Mouse (Mus musculus): ENCODE measurements around the gene Vps13d.
A peak's percentile ranks its signal among the peaks of the same experiment; 100 is the strongest.

Vps13d gene

DNA sequence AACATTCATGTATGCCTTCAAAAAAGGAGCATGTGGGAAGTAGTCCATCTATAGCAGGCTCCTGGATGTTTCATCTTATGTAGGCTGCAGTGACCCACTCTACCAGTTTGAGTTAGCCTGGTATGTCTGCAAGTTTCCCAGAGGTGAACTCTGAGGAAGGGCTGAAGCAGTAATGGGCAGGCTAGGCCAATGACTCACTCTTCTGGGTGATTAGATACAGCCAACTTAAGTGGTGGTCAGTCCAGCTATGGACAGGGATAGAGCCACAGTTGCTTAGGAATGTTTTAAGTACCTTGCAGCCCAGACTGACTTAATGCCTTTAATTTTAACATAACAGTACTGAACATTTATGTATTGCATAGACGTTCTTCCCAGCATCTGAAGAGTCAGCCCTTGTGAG is 192.1 kb downstream of the Vps13d start:
- no peak for DNase-seq (ENCODE audit: low spot score)

DNA sequence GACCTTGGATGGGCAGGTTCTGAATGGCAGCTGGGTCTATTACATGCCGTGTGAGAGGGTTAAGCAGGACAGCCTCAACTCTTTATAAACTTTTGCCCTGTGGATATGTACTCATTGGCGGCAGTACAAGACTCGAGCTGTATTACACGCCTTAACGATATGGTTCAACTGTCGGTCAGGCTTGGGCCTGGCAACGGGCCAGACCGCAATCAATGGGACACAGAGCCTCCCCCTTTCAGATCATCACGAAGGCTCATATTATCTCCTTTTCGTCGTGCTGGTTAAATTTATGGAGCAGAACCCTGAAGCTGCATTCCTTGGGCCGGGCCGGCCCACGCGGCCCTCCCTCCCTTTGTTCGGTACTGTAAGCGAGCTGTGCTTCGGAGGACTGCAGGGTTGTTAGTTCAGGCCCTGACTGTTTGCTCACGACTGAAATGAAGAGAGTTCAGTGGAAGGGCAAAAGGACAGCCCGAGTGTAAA is 194.9 kb downstream of the Vps13d start:
- peak; percentile 88 for DNase-seq (ENCODE audit: low spot score)

DNA sequence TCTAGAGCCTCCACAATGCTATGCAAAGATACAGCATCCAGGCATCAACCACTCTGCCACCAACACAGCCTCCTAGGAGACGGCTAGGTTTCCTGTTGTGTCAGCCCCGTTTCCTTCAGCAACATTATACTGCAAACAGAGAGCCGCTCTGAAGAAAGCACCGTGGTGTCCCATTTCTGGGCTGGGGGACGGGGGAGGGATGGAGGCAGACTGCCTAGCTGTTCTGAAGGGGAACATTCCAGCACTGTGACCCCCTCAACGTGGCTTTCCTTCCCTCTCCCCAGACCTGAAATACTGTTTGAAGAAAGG is 195.3 kb downstream of the Vps13d start:
- no peak for DNase-seq (ENCODE audit: low spot score)

DNA sequence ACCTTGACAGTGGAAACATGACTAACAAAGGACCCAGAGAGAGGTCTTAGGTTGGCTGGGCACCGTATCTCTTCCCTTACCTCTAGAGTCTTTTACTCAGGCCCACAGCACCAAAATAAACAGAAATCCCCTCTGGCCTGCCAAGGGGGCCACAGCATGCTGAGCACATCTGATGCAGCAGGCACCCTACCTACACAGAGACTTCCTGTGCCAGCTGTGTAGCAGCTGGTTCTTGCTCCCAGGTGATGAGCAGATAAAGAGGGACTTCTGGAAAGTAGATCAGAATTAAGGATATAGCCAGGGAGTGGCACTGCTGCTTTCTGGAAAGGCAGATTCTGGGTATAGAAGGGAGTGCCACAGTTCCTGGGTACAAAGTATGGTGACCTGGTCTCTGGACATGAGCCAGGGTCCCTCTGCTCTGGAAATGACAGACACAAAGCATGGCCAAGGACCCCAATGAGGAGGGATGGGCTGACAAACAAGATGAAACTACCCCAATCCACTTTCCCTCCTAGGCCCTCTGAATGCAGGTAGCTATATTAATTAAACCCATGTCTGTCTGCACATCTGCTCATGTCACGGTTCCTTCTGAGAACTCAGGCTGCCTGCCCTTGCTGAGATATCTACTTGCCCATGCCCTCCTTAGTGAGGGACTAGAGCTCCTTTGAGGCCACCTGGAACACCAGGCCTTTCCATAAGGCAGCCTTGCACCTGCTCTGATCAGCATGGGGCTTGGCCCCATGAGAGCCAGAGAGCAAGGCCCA is 195.8 kb downstream of the Vps13d start:
- no peak for DNase-seq (ENCODE audit: low spot score)

DNA sequence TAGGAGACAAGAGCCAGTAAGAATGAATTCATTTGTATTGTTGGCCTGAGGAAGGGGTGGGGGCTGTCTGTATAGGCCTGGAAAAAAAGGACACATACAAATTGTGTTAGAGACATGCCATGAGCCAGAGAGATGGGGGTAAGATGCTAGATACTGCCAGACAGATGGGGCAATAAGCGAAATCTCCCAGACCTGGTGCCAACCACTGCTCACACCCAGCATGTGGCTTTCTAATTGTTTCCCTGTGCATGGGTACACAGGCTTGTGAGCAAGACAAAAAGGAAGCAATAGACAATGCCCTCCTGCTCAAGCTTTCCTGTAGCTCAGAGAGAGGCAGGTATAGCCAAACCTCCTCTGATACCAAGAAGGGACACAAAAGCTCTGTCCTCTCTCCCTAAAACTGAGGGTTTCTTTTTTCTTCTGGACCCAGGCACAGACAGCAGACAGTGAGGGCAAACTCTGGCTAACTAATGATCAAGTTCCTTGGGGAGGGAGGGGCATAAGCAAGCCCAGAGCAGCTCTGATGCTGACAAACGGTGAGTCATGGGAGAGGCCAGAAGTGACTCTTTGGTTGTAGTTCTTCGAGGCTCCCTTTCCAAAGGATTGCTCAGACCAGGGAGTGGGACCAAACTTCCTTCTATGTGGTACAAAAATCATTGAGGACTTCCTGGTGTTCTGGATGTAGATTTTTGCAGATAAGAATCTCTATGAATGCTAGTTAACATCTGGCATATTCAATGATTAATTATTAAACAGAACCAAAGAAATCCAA is 196.7 kb downstream of the Vps13d start:
- DNase-seq (ENCODE audit: low spot score) = no peak

DNA sequence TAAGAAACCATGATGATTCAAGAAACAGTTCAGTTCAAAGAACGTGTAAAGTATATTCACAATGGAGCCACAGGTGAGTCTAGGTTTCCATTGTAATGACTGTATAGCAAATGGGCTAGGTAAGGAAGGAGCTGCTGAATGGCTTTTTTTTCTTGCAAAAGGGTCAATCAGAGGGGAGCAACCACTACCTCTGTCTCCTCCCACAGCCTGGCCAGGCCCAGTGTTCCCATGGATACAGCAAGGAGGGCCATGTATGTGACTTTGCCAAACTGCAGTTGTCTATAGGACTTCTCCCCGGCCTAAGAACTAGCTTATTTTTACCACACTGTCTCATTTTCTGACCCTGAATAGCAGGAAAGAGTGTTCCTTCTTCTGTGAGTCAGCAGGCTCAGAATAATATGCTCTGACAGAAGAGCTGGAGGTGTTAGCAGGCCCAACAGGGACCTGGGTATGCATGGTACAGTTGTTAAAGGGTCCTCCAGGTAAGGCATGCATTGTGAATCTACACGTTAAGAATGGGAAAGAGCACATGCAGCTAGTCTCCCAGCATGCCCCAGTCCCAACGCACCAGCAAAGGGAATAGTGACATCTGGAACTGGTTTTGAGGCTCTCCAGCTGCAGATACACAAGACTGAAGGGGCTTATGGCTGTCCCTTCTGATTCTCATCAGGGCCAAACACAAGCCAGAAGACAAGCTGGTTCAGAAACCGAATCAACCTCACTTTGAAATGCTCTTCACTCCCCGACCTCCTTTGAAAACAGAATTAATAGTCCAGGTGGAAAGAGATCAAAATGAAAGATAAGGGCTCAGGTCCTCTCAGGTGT is 197.6 kb downstream of the Vps13d start:
- no peak for DNase-seq (ENCODE audit: low spot score)

DNA sequence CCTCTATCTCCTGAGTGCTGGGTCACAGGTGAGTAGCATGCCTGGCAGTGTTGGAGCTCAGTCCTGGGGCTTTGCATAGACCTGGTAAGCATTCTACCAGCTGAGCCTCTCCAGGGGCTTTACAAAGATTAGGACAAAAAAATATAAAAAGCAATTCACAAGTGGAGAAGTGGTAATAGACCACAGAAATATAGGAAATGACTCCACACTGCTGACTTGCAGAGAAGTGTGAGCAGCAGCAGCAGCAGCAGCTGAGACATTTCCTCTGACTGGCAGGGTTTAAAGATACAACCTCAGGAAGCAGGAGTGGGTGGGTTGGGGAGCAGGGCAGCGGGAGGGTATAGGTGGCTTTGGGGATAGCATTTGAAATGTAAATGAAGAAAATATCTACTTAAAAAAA is 199.0 kb downstream of the Vps13d start:
- DNase-seq (ENCODE audit: low spot score) = no peak

DNA sequence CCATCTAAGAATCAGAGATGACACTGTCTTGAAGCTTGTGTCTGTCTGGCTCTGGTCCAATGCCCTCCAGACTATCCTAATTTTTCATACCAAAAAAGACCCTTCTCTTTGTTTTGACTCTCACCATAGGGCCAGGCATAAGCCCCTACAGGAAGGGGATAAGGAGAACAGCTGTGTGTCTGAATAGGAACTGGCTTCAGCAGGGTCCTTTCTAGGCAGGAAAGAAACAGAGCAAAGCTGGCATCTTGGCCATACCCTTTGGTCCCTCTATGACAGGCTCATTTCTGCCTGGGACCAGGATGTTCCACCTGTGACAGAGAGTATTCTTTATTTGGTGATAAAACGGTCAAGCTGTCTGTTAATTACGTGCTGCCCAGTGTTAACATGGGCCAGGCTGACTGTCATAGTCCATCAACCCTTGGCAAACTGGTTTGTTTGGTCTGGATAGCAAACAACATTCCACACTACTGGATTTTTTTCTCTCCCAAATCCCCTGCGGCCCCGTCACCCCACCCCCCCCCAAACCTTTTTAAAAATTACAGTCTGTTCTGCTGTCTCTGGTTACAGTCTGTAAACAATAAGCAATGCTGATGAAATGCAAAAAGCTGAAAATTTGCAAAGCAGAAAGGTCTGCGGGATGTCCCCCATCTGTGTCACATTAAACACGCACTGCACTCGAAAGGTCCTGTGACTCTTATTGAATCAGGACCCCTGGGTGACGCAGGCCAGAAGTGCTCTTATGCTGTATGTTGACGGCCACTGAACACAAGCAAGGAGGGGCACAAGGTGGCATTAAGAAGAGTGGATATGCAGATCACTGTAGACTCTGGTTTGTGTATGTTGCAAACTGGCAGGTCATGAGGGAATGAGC is 201.5 kb downstream of the Vps13d start:
- no peak for DNase-seq (ENCODE audit: low spot score)

DNA sequence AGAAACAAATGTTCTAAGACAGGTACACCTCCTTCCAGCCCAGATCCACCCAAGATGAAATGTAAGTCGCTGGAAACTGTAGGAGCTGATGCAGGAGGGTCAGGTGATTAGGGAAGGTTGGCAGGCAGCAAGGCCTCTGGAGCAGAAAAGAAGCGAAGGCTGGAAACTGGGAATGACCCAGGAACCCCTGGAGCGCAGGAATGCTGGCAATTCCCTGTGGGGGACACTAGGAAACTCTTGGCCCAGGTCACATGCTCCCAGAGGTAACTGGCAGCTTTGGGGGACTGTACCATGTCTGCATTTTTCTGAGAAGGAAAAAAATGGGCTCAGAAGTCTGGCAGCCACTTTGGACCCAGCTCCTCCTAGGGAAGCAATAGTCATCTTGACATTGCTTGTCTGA is 202.4 kb downstream of the Vps13d start:
- no peak for DNase-seq (ENCODE audit: low spot score)

DNA sequence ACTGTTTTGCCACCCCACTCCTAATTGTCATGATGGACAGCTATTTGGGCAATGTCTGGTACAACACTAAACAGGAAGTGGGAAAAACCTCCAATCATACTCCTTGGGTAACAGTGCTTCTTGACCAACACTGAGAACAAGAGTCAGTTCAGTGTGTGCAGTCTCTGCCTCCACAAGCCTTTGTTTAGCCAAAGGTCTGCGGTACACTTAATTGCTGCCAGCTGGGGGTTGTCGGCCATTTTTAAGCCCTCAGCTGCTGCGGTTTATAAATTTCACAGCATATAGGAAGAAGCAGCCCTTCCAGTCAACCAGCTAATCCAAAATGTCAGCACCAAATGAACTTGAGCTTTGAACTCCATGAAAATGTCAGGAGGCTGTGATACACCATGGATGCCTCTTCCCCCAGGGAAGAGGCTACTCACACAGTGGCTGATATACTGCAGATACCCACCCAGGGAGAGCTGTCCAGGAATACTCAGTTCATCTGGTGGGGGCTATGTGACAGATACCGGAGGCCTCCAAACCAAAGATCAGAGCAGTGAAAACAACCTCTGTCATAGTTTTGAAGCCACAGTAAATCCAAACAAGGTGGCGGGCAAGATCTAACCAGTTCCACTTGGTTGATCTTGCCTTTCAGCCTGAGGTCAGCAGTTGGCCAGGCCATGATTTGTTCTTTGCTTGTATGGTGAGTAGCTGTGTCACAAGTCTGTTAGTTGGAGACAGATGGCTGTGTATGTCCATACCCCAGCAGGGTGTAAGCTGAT is 206.2 kb downstream of the Vps13d start:
- DNase-seq (ENCODE audit: low spot score) = no peak

DNA sequence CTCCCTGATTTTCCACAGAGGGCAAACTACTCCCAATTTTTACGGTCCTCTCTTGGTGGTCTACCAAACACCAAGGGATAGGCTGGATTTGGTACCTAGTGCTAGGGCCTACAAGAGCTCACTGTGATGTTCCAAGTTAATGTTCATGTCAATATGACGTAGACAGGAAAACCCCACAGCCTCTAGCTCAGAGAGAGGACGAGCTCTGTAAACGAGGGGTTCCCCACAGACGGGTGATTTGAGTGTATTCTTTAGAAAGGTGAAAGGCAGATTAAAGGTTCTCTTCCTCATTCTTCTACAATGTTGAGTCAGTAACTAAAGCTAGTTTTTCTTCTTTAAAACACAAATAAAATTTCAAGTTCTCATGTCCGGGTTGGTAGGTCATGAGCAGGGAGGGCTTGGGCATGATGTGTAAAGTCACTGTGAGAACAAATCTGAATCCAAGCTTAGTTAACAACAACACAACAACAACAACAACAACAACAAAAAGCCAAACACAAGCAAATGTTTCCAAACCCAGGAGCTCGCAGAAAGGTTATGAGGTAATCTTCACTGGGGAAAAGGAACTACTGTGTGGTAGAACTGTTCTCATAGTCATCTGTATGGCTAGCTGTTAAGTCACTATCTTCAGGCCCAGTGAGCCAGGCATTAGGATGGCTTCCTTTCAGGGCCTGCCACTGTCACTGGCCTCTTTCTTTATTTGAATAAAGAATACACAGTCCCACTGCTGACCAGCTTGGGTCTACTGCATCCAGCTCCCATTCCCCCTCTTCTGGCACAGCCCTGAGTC is 208.6 kb downstream of the Vps13d start:
- no peak for DNase-seq (ENCODE audit: low spot score)

DNA sequence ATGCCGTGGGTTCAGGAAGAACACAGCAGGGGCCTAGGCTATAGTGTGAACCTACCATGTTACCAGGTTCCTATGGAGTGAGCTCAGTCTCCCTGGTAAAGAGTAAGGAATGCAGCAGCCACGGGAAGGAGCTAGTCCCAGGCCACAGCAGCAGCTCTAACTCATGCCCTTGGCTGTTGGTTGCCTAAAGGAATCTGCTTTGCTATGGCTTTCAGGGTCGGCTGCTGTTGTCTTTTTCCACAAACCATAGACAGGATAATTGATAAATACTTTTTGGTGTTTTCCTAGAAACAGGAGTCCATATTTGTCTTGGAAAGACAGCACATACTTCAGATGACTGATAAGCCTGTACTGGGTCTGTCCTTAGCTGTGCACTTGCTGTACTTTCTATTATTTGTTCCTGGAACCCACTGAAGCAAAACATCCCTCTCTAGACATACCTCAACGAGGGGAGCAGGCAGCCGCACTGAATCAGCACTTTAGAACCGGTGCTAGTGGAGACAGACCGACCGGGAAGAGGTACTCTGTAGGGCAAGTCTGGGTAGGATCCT is 210.9 kb downstream of the Vps13d start:
- DNase-seq (ENCODE audit: low spot score) = peak; percentile 29

DNA sequence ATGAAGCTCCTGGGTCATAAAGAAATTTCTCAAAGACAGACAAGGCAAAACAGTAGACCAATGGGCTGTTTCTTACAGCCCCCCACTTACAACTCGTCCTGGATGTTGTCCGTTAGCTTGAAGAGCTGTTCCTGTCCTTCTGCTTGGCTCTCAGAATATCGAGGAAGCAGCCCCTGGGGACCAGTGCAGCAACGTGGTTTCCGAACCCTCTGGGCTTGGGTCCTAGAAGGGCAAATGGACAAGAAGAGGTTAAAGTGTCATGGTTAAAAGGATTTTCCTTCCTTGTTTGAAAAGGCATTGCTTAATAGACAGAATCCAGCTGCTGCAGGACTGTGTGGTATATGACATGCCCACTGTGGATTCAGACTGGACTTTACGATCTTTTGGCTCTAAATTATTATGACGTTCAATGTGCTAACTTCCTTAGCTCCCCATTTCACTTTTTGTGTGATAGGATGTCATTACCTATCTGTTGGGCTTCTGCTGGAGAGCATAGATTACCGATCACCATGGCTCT is 211.5 kb downstream of the Vps13d start:
- no peak for DNase-seq (ENCODE audit: low spot score)

DNA sequence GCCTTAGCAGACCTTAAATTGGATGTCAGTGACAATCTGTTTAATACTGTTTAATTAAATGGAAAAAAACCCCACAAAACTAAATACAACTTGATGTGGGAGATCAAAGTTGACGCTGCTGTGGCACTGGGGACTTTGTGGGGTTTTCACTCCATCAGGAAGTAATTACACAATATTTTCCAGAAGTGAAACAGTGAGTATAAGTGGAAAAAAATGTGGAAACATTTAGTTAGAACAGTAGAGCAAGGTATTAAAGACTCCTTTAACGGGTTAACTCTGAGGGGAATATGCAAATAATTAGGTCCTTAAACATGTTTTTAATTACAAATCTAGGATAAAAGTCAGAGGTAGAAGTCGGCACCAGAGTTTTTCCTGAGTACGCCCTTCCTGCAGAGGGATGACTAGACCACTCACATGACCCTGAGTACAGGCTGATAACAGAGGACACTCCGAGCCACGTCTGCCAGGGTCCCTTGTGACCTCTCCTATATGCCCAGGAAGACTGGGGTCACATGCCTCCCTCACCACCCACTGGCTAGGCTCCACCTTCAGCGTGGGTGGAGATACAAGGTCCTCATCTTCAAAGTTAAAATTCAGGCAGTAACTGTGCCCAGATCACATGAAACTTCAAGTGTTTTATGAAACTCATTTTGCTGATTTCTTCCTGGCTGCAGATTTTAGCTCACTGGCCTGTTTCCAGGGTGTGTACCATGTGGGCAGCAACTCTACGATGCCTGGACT is 213.8 kb downstream of the Vps13d start:
- DNase-seq (ENCODE audit: low spot score) = peak; percentile 80

DNA sequence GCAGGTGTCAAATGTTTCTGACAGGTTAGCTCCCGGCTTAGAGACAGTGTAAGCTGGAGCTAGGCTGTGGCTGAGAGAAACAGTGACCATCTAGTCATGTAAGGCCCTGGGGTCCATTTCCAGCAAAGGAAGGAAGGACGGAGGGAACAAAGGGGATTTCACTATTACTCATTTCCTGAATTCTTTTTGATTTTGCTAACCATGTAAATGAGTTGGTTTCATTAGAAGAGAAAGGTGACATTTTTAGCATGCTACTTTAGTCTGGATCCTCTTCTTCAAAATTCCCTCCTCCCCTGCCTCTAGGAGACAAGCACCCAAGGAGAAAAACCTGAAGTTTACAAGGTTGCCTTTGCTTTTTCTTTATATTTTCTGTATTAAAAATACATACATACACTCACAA is 214.7 kb downstream of the Vps13d start:
- DNase-seq (ENCODE audit: low spot score) = no peak

DNA sequence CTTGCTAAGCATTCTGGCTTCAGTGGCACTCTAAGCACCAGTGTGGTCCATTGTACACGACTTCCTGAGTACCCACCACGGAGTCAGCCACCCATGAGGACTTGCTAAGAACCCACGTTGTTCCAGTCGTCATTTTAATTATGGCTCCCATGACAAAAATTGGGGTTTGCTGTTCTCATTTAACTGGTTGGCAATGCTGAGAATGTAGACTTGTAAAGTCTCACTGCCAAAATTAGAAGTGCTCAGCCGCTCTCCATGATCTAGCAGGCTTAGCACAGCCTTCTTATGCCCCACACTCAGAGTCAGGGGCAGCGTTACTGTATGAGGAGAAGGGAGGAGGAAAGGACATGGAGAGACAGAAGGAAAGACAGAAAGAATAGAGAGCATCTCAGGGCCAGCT is 216.8 kb downstream of the Vps13d start:
- no peak for DNase-seq (ENCODE audit: low spot score)

DNA sequence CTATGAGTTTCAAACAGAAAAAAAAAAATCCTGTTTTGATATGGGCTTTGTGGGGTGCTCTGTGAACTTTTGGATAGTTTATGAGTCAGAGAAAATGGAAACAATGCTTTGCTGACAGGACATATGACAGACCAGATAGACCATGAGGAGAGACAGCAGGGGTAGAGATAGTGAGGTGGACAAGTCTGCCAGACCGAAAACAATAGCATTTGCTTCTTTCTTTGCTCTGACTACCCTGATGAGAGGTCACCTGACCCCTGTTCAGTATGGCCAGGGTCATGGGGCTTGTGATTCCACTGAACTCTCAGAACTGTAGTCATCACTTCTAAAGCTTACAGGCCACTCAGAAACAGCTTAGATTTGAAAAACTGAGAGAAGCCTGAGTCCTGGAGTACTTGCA is 217.7 kb downstream of the Vps13d start:
- DNase-seq (ENCODE audit: low spot score) = no peak

DNA sequence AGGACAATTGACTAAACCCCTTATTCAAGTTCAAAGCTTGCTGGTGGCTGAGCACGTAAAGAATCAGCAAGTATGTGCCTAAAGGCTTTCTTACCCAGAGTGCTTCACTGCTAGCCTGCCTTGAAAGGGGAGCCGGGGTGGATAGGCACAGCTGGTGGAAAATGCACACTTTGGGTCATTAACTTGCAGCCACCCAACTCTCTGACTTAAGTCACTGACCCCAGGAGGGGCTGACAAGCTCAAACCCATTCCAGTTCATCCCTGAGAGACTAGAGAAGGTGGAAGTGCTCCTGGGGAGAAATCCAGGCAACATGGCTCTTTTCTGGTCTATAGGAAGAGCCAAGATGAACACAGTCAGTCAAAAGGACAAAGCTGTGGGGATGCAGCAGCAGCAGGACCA is 219.3 kb downstream of the Vps13d start:
- no peak for DNase-seq (ENCODE audit: low spot score)

DNA sequence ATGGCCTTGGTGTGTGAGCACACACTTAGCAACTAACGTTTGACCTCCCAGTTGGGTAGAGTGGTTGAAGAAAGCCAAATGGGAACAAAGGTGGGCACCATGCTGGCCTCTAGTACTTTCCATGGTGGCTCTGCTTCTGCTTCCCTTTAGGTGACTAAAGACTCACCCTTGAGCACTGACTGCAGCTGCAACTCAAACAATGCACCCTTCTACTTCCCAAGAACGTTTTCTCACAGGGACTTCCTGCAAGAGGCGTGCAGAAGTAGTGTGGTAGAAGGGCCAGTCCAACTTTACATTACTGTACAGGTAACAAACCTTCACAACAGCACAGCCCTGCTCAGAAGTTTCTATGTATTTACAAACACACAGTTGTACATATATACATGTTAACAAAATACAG is 220.3 kb downstream of the Vps13d start:
- no peak for DNase-seq (ENCODE audit: low spot score)

All from ovary, adult 18-20 months (tissue).